Mouse (Mus musculus): ENCODE data around the gene Znhit2.

DNA sequence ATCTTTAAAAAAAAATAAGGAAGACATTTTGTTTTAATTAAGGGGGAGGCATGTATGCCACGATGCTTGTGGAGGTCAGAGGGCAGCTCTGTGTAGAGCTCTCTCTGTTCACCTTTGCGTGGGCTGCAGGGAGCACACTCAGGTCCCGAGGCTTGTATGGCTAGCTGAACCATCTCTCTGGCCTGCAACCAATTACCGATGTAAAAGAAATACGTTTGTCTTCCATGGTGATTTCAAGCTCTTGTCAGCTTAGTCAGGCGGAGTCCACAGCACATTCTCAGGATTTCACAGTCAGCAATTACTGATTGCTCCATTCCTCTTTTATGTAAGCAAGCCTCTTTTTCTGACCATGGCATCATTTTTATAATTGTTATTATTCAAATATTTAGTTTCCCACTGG lies 40.2 kb downstream of the Znhit2 start:
- TF ChIP-seq POLR2A (IDR thresholded peaks at IDR 0.05; ENCODE audit: insufficient read depth, low read depth, low read length), result no peak
- TF ChIP-seq CTCF (IDR thresholded peaks at IDR 0.05), result no peak
- TF ChIP-seq EP300 (IDR thresholded peaks at IDR 0.05; ENCODE audit: insufficient read depth, low read depth, low read length), result no peak

Data from heart, adult 2 months (tissue).